In genomic region chr1:172001665-172002064, GRCm38 (mm10) we compare ENCODE assay signal across 14 mouse cellular contexts. TPM values are rescaled to one million over a fixed set of nuclear protein-coding genes. Genes with fewer than 3 reads are reported as not detected.
DNase-seq lines count a peak whose midpoint lies in the region; ATAC-seq and TF ChIP-seq lines count a peak whose summit lies in the region.
"Had no signal": no experiment of that assay in that cellular context is flagged by ENCODE, and none has a peak within 500 bp of the region (broad histone marks: within the 10 kb centered on the region; RNA-seq: fewer than 3 reads in every experiment).

No protein-coding gene starts in this region.

- intact Hi-C loops in heart, postnatal 25 days (cut with DNase I): loop anchor here (5.0 kb wide), 1 partner anchor 184 kb away; no protein-coding TSS in a partner anchor

- H3K9ac ChIP-seq in heart, embryonic 11.5 days (ENCODE audit: low read depth, low read length): no peak overlapping the region
- peak overlapping the region; percentile 14; the same call in 1 of the 2 replicates for H3K9ac ChIP-seq in forebrain, embryonic 13.5 days
- H3K9ac ChIP-seq in hindbrain, postnatal 0 days (replicated peaks; ENCODE audit: low read length): 0 out of 2 replicates have a peak overlapping the region, but pooled peaks have one; percentile 33
- no peak overlapping the region for H3K9ac ChIP-seq in liver, postnatal 0 days (replicated peaks)
- H3K9ac ChIP-seq: heart, embryonic 15.5 days; limb, embryonic 15.5 days had no signal

- 66% methylated on average over 12 of the region's 12 CpGs for WGBS in heart, embryonic 11.5 days (ENCODE audit: insufficient replicate concordance)
- 49% methylated on average over 12 of the region's 12 CpGs for WGBS in forebrain, embryonic 13.5 days
- 20% methylated on average over 12 of the region's 12 CpGs for WGBS in hindbrain, postnatal 0 days
- 66% methylated on average over 12 of the region's 12 CpGs for WGBS in liver, postnatal 0 days (ENCODE audit: insufficient replicate concordance)

- H3K4me2 ChIP-seq in heart, embryonic 11.5 days: no peak overlapping the region
- no peak overlapping the region for H3K4me2 ChIP-seq in forebrain, embryonic 13.5 days
- no peak overlapping the region for H3K4me2 ChIP-seq in hindbrain, postnatal 0 days (ENCODE audit: low read depth, low read length)
- H3K4me2 ChIP-seq in liver, postnatal 0 days (ENCODE audit: low read depth, low read length): no peak overlapping the region
- H3K4me2 ChIP-seq: heart, embryonic 15.5 days; limb, embryonic 15.5 days had no signal

- no peak overlapping the region for H3K4me3 ChIP-seq in heart, embryonic 11.5 days (ENCODE audit: low read depth, low read length)
- no peak overlapping the region for H3K4me3 ChIP-seq in forebrain, embryonic 13.5 days
- no peak overlapping the region for H3K4me3 ChIP-seq in hindbrain, postnatal 0 days (ENCODE audit: low read length)
- no peak overlapping the region for H3K4me3 ChIP-seq in liver, postnatal 0 days (ENCODE audit: low read depth, low read length)
- H3K4me3 ChIP-seq: heart, embryonic 15.5 days; limb, embryonic 15.5 days had no signal

- no peak for TF ChIP-seq CTCF in hindbrain, postnatal 0 days (IDR thresholded peaks at IDR 0.05; ENCODE audit: low read depth)
- TF ChIP-seq CTCF in liver, postnatal 0 days (IDR thresholded peaks at IDR 0.05; ENCODE audit: low read depth): no peak

- H3K9me3 ChIP-seq in heart, embryonic 11.5 days (replicated peaks; ENCODE audit: control insufficient read depth, low read length): no peaks in the 10 kb centered on the region
- no peaks in the 10 kb centered on the region for H3K9me3 ChIP-seq in forebrain, embryonic 13.5 days (replicated peaks)
- no peaks in the 10 kb centered on the region for H3K9me3 ChIP-seq in hindbrain, postnatal 0 days (ENCODE audit: low read length)
- H3K9me3 ChIP-seq in liver, postnatal 0 days (ENCODE audit: low read length): no peaks in the 10 kb centered on the region
- H3K9me3 ChIP-seq: heart, embryonic 15.5 days; limb, embryonic 15.5 days had no signal

- no peak for TF ChIP-seq EP300 in liver, postnatal 0 days (IDR thresholded peaks at IDR 0.05; ENCODE audit: low read depth)

- H3K27me3 ChIP-seq in heart, embryonic 11.5 days (ENCODE audit: control insufficient read depth, insufficient read depth, low read length): no peaks in the 10 kb centered on the region
- H3K27me3 ChIP-seq in forebrain, embryonic 13.5 days: no peaks in the 10 kb centered on the region
- no peaks in the 10 kb centered on the region for H3K27me3 ChIP-seq in hindbrain, postnatal 0 days (ENCODE audit: insufficient read depth, low read length)
- H3K27me3 ChIP-seq in liver, postnatal 0 days (ENCODE audit: insufficient read depth, low read length): no peaks in the 10 kb centered on the region
- H3K27me3 ChIP-seq: heart, embryonic 15.5 days; limb, embryonic 15.5 days had no signal

- no peaks in the 10 kb centered on the region for H3K4me1 ChIP-seq in heart, embryonic 11.5 days (ENCODE audit: control insufficient read depth, insufficient read depth, low read length)
- H3K4me1 ChIP-seq in forebrain, embryonic 13.5 days: peaks cover 7% of the 10 kb centered on the region
- H3K4me1 ChIP-seq in hindbrain, postnatal 0 days (ENCODE audit: insufficient read depth, low read length): no peaks in the 10 kb centered on the region
- no peaks in the 10 kb centered on the region for H3K4me1 ChIP-seq in liver, postnatal 0 days (ENCODE audit: insufficient read depth)
- H3K4me1 ChIP-seq: limb, embryonic 15.5 days had no signal

- peaks cover 11% of the 10 kb centered on the region for H3K36me3 ChIP-seq in heart, embryonic 11.5 days (ENCODE audit: control insufficient read depth, insufficient read depth, low read length)
- peaks cover 69% of the 10 kb centered on the region for H3K36me3 ChIP-seq in forebrain, embryonic 13.5 days (ENCODE audit: poor library complexity, severe bottlenecking)
- peaks cover 28% of the 10 kb centered on the region for H3K36me3 ChIP-seq in hindbrain, postnatal 0 days (ENCODE audit: insufficient read depth, low read length)
- no peaks in the 10 kb centered on the region for H3K36me3 ChIP-seq in liver, postnatal 0 days (replicated peaks; ENCODE audit: insufficient read depth, low read length)
- H3K36me3 ChIP-seq: G1E had no signal

- ATAC-seq in heart, embryonic 11.5 days (replicated peaks; ENCODE audit: insufficient number of reproducible peaks, low FRiP score, low TSS enrichment): 0 out of 2 replicates have a peak, but pooled peaks have one; percentile 43
- peak; percentile 61 for ATAC-seq in forebrain, embryonic 13.5 days
- ATAC-seq in hindbrain, postnatal 0 days: peak; percentile 64
- no peak for ATAC-seq in liver, postnatal 0 days
- ATAC-seq: activated CD4-positive, CD25-positive, alpha-beta regulatory T cell, adult 4 months had no signal

- no peak overlapping the region for H3K27ac ChIP-seq in heart, embryonic 11.5 days (ENCODE audit: low read depth, low read length)
- peak overlapping the region; percentile 60 for H3K27ac ChIP-seq in forebrain, embryonic 13.5 days
- peak overlapping the region; percentile 60; the same call in 1 of the 2 replicates for H3K27ac ChIP-seq in hindbrain, postnatal 0 days
- no peak overlapping the region for H3K27ac ChIP-seq in liver, postnatal 0 days (ENCODE audit: low read depth)
- H3K27ac ChIP-seq: heart, embryonic 15.5 days; limb, embryonic 15.5 days had no signal

- no peak for DNase-seq in heart, postnatal 25 days (ENCODE audit: low spot score)
- peak; percentile 51 for DNase-seq in Muller cell, postnatal 12 days (ENCODE audit: inconsistent ontology term)
- no peak for DNase-seq in hindbrain, postnatal 0 days (ENCODE audit: low spot score)
- DNase-seq in spleen, postnatal 10 days (ENCODE audit: low spot score in 2 of 2): no peak
- no peak for DNase-seq in ovary, postnatal 10 days (ENCODE audit: low spot score)
- DNase-seq in liver, postnatal 0 days: no peak
- DNase-seq: kidney, adult 2 months had no signal

RNA-seq across cellular contexts. Expression of gene Vangl2, which starts 26.6 kb away (rescaled TPM):
- 10.4 and 10.9 TPM in 2 replicates for polyA plus RNA-seq in heart, embryonic 11.5 days (2014; fragmentation: Nextera tagmentation; extraction: Ambion mirVana)
- total RNA-seq in heart, postnatal 25 days (2021): 1 to 10 TPM; 1.5 to 2.4 TPM
- 55.0 and 55.4 TPM in 2 replicates for polyA plus RNA-seq in forebrain, embryonic 13.5 days (2015; fragmentation: Nextera tagmentation; extraction: Ambion mirVana)
- 86.6 and 117 TPM in 2 replicates for total RNA-seq in hindbrain, postnatal 0 days (2014; rRNA removed)
- polyA plus RNA-seq in hindbrain, postnatal 0 days (2015; fragmentation: Nextera tagmentation; extraction: Ambion mirVana): 33.0 and 36.5 TPM in 2 replicates
- 0.71 and 0.78 TPM in 2 replicates for polyA plus RNA-seq in liver, postnatal 0 days (2015; fragmentation: Nextera tagmentation; extraction: Ambion mirVana)
- polyA plus RNA-seq: G1E had no signal

RNA-seq across cellular contexts. Expression of gene Nhlh1, which starts 55.7 kb away (rescaled TPM):
- polyA plus RNA-seq in heart, embryonic 11.5 days (2014; fragmentation: Nextera tagmentation; extraction: Ambion mirVana): not detected in 2 replicates
- not detected for total RNA-seq in heart, postnatal 25 days (2021)
- 7.3 and 7.8 TPM in 2 replicates for polyA plus RNA-seq in forebrain, embryonic 13.5 days (2015; fragmentation: Nextera tagmentation; extraction: Ambion mirVana)
- 13.3 and 17.3 TPM in 2 replicates for total RNA-seq in hindbrain, postnatal 0 days (2014; rRNA removed)
- polyA plus RNA-seq in hindbrain, postnatal 0 days (2015; fragmentation: Nextera tagmentation; extraction: Ambion mirVana): 2.3 and 2.4 TPM in 2 replicates
- not detected in 2 replicates for polyA plus RNA-seq in liver, postnatal 0 days (2015; fragmentation: Nextera tagmentation; extraction: Ambion mirVana)
- total RNA-seq: G1E had no signal
- polyA plus RNA-seq: activated CD4-positive, CD25-positive, alpha-beta regulatory T cell, adult 4 months; heart, embryonic 15.5 days; kidney, adult 2 months; thymus, postnatal 0 days had no signal

Comparison
In these comparisons a context has a peak if more than half of its experiments do, and no peak if none do; other contexts are left out.
1. H3K27ac ChIP-seq: peak in forebrain, embryonic 13.5 days (single experiment) and hindbrain, postnatal 0 days (single experiment); none in heart, embryonic 11.5 days (single experiment) and liver, postnatal 0 days (single experiment).
2. H3K9ac ChIP-seq: peak in forebrain, embryonic 13.5 days (single experiment) and hindbrain, postnatal 0 days (single experiment); none in heart, embryonic 11.5 days (single experiment) and liver, postnatal 0 days (single experiment).